Mouse (Mus musculus): Measurements from ENCODE around the gene Apopt1. TPM values are rescaled to one million over a fixed set of nuclear protein-coding genes. Genes with fewer than 3 reads are reported as not detected.
A peak's percentile ranks its signal among the peaks of the same experiment; 100 is the strongest.

The Apopt1 gene
- polyA plus RNA-seq, 1 experiment from 2014 or later: 57.3 TPM

- peaks cover 28% of the 10 kb centered on the region for H3K4me1 ChIP-seq
- H3K9ac ChIP-seq: no peak overlapping the region
- H3K4me2 ChIP-seq (replicated peaks): no peak overlapping the region
- no peak overlapping the region for H3K27ac ChIP-seq
- WGBS: 61% methylated on average over 4 of the region's 4 CpGs
- ATAC-seq (ENCODE audit: low FRiP score, low read depth): no peak
- no peaks in the 10 kb centered on the region for H3K27me3 ChIP-seq (replicated peaks)
- no peak overlapping the region for H3K4me3 ChIP-seq
- H3K36me3 ChIP-seq: no peaks in the 10 kb centered on the region
- H3K9me3 ChIP-seq: no peaks in the 10 kb centered on the region
Observed at GRCm38 (mm10) chr12:111756082-111756697, 43.1 kb downstream of the Apopt1 start.

DNA sequence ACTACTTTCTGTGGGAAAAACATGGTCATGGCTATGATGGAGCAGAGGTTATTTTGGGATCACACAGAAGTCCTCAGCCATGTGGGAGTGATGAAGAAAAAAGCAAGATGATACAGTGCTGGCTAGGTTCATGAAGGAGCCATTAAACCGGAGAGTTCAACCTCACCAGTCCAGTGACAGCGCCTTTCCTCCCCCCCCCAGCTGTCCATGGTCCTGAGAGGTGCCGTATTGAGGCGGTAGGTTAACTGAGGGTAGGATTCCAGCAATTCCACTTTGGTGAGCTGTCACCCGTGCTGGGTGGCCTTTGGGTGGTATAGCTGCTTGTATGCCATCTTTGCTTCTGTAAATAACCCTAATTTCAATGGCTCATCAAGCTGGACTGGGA, 43.6 kb downstream of the Apopt1 start:
- no peak for ATAC-seq (ENCODE audit: low FRiP score, low read depth)
- no peak overlapping the region for H3K27ac ChIP-seq
- H3K9ac ChIP-seq: no peak overlapping the region
- H3K4me1 ChIP-seq: peaks cover 32% of the 10 kb centered on the region
- H3K9me3 ChIP-seq: no peaks in the 10 kb centered on the region
- 42% methylated on average over 5 of the region's 5 CpGs for WGBS
- H3K4me2 ChIP-seq (replicated peaks): no peak overlapping the region
- H3K4me3 ChIP-seq: no peak overlapping the region
- no peaks in the 10 kb centered on the region for H3K36me3 ChIP-seq
- no peaks in the 10 kb centered on the region for H3K27me3 ChIP-seq (replicated peaks)

DNA sequence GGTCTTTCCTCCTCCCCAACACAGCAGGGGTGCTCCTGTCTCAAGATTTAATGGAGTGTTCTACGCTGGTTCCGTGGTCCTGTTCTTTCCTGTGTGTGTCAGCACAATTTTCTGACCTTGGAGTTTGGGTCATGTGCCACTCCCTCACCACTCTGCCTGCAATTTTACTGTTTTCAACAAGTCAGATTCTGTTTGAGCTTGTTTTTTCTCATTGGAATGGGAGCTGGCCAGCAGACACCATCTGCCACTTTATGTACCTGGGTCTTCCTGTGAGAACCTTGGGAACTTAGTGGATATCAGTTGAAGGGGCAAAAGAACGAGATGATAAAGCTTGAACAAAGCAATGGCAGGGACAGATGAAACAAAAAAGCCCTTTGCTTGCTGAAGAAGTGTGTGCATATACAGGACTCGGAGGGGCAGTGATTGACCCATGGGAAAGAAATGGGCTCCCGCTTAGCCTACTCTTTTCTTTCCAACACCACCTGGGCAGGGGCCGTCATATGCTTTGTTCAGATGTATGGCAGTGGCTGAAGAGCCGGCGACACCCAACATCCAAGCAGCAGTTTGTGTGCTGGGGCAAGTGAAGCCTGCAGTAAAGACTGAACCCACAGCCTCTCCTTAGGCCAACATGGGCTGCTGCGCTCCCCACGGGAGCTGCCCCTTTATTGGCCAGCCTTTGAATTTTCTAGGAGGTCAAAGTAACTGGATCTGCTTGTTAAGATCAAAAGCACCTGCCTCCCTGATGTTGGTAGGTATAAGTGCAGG, 44.7 kb downstream of the Apopt1 start:
- H3K27me3 ChIP-seq (replicated peaks): no peaks in the 10 kb centered on the region
- H3K27ac ChIP-seq: peak overlapping the region; percentile 91
- peak overlapping the region; percentile 97 for H3K9ac ChIP-seq
- no peak for ATAC-seq (ENCODE audit: low FRiP score, low read depth)
- peak overlapping the region; percentile 94 for H3K4me3 ChIP-seq
- H3K36me3 ChIP-seq: peaks cover 3% of the 10 kb centered on the region; the same call in 1 of the 2 replicates
- peak overlapping the region; percentile 98 for H3K4me2 ChIP-seq (replicated peaks)
- no peaks in the 10 kb centered on the region for H3K9me3 ChIP-seq
- H3K4me1 ChIP-seq: peaks cover 38% of the 10 kb centered on the region
- WGBS: 39% methylated on average over 10 of the region's 10 CpGs

DNA sequence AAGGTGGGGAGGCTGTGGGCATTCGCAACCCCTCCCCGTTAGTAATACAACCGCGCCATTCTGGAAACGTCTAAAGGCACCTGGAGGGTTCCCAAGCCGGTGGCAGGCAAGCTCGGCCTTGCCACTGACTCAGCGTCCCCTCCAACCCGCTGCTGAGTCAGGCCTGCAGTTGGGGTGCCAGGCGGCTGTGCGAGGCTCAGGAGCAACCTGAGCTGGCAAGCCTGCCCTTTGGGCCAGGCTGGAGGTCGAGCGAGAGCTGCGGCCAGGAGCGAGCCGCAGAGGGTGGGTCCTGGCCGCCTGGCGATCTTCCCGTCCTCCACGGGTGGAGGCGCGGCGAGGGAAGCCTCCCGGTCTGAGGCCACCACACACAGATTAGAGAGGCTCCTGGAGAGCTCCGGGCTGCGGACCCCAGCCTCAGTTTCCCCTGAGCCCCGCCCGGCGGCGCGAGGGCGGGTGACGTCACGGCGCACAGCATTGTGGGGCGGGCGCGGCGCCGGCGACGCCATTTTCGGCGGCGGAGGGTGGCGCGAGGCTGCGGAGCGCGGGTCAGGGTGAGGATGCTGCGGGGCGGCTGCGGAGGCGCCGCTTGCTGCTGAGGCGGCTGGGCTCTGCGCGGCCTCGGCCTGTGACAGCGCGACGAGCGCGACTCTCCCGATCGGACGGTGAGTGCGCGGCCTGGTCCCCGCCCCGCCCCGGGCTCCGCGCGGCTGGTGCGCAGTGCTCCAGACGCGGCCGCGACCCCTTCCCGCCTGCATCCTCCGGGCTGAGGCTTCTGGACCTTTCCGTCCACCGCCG, 45.5 kb downstream of the Apopt1 start, which contains the start of gene Klc1:
Klc1 (plus strand) TSS at position 469 of the 795 bp plus-strand sequence.
- Histone ChIP-seq H3K27me3 (replicated peaks) (no peaks in the 10 kb centered on the region), H3K4me2 (replicated peaks) (peak within 1 kb of the TSS; percentile 98), H3K36me3 (peaks cover 10% of the 10 kb centered on the region; the same call in 1 of the 2 replicates), H3K4me1 (peaks cover 38% of the 10 kb centered on the region), H3K9me3 (no peaks in the 10 kb centered on the region), H3K4me3 (peak within 1 kb of the TSS; percentile 94), H3K9ac (peak within 1 kb of the TSS; percentile 97), H3K27ac (peak within 1 kb of the TSS; percentile 91)
- ATAC-seq (ENCODE audit: low FRiP score, low read depth): peak; percentile 76
- WGBS: under 1% methylated on average over 85 of the region's 85 CpGs

DNA sequence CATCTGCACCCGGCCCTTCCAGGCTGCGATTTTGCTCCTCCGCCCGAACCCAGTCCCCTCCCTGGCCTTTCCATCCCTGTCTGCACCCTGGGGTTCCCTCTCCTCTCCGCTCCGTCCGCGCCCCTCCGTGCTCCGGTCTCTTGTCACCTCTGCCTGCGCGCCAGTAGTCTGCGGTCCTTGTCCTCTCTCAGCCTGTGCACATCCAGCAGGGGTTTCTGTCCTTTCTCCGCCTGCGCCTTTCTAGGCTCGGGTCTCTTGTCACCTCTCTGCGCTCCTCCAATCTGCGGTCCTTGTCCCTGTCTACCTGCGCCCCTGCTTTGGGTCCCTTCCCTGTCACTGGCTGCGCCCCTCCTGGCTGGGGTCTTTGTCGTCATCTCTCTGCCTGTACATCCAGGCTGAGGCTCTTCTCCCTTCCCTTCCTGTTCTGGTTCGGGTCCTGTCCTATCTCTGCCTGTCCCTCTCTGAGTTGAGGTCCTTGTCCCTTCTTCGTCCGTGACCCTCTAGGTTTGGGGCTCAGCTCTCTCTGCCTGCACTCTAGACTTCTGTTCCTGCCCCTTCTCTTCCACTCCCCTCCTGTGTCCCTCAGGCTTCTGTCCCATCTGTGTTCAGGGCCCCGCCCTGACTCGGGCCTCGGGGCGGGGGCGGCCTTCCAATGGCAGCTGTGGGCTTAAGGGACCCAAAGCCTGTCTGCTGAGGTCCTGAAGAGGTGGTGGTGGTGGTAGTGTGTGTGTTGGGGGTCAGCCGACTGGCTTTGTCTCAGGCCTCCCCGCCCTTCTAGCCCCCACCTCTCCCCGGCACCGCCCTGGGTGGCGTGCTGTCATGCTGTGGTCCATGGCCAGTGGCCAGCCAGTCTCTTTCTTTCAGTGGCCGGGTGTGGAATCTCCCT, 46.4 kb downstream of the Apopt1 start:
- no peaks in the 10 kb centered on the region for H3K27me3 ChIP-seq (replicated peaks)
- peaks cover 10% of the 10 kb centered on the region; the same call in 1 of the 2 replicates for H3K36me3 ChIP-seq
- H3K4me3 ChIP-seq: peak overlapping the region; percentile 94
- H3K4me2 ChIP-seq (replicated peaks): peak overlapping the region; percentile 98
- H3K9me3 ChIP-seq: no peaks in the 10 kb centered on the region
- peak overlapping the region; percentile 97 for H3K9ac ChIP-seq
- peak overlapping the region; percentile 91 for H3K27ac ChIP-seq
- peak; percentile 63 for ATAC-seq (ENCODE audit: low FRiP score, low read depth)
- under 1% methylated on average over 35 of the region's 35 CpGs for WGBS
- H3K4me1 ChIP-seq: peaks cover 38% of the 10 kb centered on the region

DNA sequence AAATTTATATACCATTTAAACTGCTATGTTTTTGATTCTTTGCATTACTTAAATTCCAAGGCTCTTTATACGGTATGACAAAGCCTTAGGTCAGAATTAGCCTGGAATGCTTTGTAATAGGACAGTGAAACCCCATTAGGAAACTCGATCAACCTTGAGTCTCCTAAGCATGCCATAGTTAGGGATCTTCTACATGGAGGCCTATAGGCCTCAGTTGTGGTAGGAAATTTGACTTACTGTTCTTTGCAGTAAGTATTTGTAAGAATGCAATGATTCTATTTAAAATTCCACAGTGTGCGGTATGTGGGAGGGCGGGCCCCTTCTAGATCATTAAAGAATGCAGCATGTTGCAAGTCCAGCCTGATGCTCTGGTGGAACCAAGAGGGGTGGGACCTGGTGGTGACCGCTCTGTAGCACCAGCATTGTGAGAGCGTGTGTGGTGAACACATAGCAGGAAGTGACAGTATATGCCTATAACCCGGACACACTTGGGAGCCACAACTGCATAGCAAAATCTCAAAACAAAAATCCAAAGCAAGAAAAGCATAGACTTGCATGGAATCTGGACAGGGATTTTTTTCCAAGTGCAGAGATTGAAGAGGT, 47.3 kb downstream of the Apopt1 start:
- Histone ChIP-seq H3K4me1 (peaks cover 38% of the 10 kb centered on the region), H3K4me2 (replicated peaks) (peak overlapping the region; percentile 98), H3K4me3 (peak overlapping the region; percentile 94), H3K36me3 (peaks cover 10% of the 10 kb centered on the region; the same call in 1 of the 2 replicates), H3K9me3 (no peaks in the 10 kb centered on the region), H3K9ac (peak overlapping the region; percentile 97), H3K27me3 (replicated peaks) (no peaks in the 10 kb centered on the region), H3K27ac (no peak overlapping the region)
- ATAC-seq (ENCODE audit: low FRiP score, low read depth): no peak
- WGBS: 81% methylated on average over 7 of the region's 7 CpGs

- WGBS: 92% methylated on average over 13 of the region's 13 CpGs
- Histone ChIP-seq H3K4me2 (replicated peaks) (no peak overlapping the region), H3K27ac (no peak overlapping the region), H3K36me3 (peaks cover 10% of the 10 kb centered on the region; the same call in 1 of the 2 replicates), H3K9ac (no peak overlapping the region), H3K27me3 (replicated peaks) (no peaks in the 10 kb centered on the region), H3K4me3 (no peak overlapping the region), H3K9me3 (no peaks in the 10 kb centered on the region), H3K4me1 (peaks cover 52% of the 10 kb centered on the region)
- no peak for ATAC-seq (ENCODE audit: low FRiP score, low read depth)
Observed at GRCm38 (mm10) chr12:111762620-111763280, 49.7 kb downstream of the Apopt1 start.

DNA sequence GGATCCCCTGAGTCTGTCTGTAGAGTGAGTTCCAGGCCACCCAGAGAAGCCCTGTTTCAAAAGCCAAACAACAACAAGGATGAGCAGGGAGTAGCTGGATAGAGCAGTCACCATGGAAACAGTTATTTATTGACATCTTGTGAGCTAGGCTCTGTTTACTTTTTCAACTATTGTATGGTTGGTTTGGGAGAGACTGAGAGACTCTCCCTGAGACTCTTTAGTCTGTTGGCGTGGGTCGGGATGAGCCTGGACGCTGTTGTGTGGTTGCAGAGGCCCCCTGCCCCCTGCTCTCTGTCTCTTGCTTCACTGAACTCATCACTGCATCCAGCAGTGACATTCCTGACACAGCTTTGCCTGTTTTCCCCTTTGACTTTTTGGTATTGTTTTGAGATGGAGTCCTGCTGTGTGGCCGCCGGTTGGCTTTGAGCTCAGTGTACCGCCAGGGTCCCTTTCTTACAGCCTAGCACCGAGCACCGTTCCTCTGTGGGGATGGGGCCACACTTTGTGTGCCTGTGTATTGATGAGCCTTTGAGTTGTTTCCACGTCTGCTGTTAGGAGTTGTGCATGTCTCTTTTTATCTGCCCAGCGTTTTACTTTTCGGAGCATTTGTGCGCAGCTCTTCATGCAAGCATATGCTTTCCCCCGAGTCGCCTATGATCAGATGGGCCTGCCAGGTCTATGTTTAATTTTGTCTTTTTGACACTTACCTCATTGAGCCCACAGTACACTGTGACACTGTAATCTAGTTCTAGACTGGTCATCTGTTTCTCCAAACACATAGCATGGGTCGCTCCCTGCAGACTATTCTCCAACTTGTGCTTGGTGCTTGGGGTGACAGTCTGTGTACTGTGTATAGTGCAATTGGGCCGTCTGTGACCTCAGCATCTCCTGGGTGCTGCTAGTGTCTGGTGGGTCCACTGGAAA, 53.5 kb downstream of the Apopt1 start:
- Histone ChIP-seq H3K27ac (no peak overlapping the region), H3K27me3 (replicated peaks) (no peaks in the 10 kb centered on the region), H3K4me2 (replicated peaks) (peak overlapping the region; percentile 43), H3K9me3 (no peaks in the 10 kb centered on the region), H3K9ac (no peak overlapping the region), H3K4me3 (no peak overlapping the region), H3K36me3 (peaks cover 10% of the 10 kb centered on the region; the same call in 1 of the 2 replicates), H3K4me1 (peaks cover 37% of the 10 kb centered on the region)
- peak; percentile 63; the same call in 1 of the 2 replicates for ATAC-seq (ENCODE audit: low FRiP score, low read depth)
- WGBS: 25% methylated on average over 16 of the region's 16 CpGs

- no peak for ATAC-seq (ENCODE audit: low FRiP score, low read depth)
- H3K9me3 ChIP-seq: no peaks in the 10 kb centered on the region
- no peaks in the 10 kb centered on the region for H3K27me3 ChIP-seq (replicated peaks)
- peaks cover 15% of the 10 kb centered on the region for H3K36me3 ChIP-seq
- no peak overlapping the region for H3K4me3 ChIP-seq
- H3K4me1 ChIP-seq: peaks cover 30% of the 10 kb centered on the region
- no peak overlapping the region for H3K27ac ChIP-seq
- H3K4me2 ChIP-seq (replicated peaks): no peak overlapping the region
- WGBS: 93% methylated on average over 10 of the region's 10 CpGs
- H3K9ac ChIP-seq: no peak overlapping the region
Observed at GRCm38 (mm10) chr12:111768322-111768928, 55.4 kb downstream of the Apopt1 start.

DNA sequence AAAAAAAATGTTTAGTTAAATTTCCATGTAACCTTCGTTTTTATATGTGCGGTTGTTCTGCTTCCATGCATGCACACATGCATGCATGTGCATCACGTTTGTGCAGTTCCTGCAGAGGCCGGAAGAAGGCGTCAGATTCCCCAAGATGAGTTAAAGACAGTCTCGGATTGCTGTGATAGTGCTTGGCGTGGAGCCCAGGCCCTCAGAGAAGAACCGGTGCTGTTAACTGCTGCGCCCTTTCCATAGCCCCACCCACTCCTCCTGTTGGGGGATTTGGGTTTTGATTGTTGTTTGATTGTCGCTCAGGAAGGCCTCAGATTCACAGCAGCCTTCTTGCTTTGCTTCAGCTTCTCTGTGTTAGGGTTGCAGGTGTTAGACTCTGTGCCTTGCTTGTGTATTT, 56.2 kb downstream of the Apopt1 start:
- no peak overlapping the region for H3K4me3 ChIP-seq
- no peaks in the 10 kb centered on the region for H3K9me3 ChIP-seq
- H3K36me3 ChIP-seq: peaks cover 24% of the 10 kb centered on the region
- peak overlapping the region; percentile 32; the same call in 1 of the 2 replicates for H3K27ac ChIP-seq
- 34% methylated on average over 10 of the region's 10 CpGs for WGBS
- no peak overlapping the region for H3K4me2 ChIP-seq (replicated peaks)
- H3K4me1 ChIP-seq: peaks cover 30% of the 10 kb centered on the region
- ATAC-seq (ENCODE audit: low FRiP score, low read depth): no peak
- no peaks in the 10 kb centered on the region for H3K27me3 ChIP-seq (replicated peaks)
- H3K9ac ChIP-seq: no peak overlapping the region

Measured in neural tube, embryonic 12.5 days (tissue).